Mouse (Mus musculus) bone marrow, adult 2 months (tissue): ENCODE results near the gene Fmnl3. TPM values are rescaled to one million over a fixed set of nuclear protein-coding genes. Genes with fewer than 3 reads are reported as not detected.

ENCODE experiments used
- H3K27ac ChIP-seq: fragments of 200-500 bp; 2 replicates; pipeline ENCODE4 v1.5.1; 2012; ENCODE audit warnings: low read depth, mild to moderate bottlenecking, control low read depth, inconsistent platforms, low read length; ENCODE audit not compliant: control insufficient read depth, poor library complexity, insufficient read depth
- H3K4me1 ChIP-seq: fragments of 200-500 bp; 2 replicates; pipeline ENCODE4 v1.6.1; 2011; ENCODE audit warnings: low read length; ENCODE audit not compliant: control insufficient read depth, insufficient read depth
- H3K4me3 ChIP-seq: fragments of 200-500 bp; replicated peaks from 2 replicates; pipeline ENCODE3; 2011; ENCODE audit warnings: mild to moderate bottlenecking, low read depth, low read length, control low read depth; ENCODE audit not compliant: control insufficient read depth
- CTCF ChIP-seq: fragments of 200-500 bp; IDR thresholded peaks from 2 replicates; pipeline ENCODE4 v1.5.1; 2011; ENCODE audit warnings: low read length, control low read depth; ENCODE audit not compliant: control insufficient read depth, insufficient read depth
- POLR2A ChIP-seq: fragments of 200-500 bp; IDR thresholded peaks from 2 replicates; pipeline ENCODE4 v1.6.1; 2011; ENCODE audit warnings: low read depth, mild to moderate bottlenecking, control low read depth, low read length, borderline replicate concordance; ENCODE audit not compliant: control insufficient read depth
- WGBS: fragments of 180-500 bp; shearing (Covaris S2); methylation state at CpG from one replicate; pipeline ENCODE4 v1.1.7; 2018; 5-methylcytosine and 5-hydroxymethylcytosine counted together
- polyA plus RNA-seq: library from polyadenylated mRNA; stranded (reverse); fragments of >200 nt; gene quantifications from 2 replicates; pipeline ENCODE4 v1.2.4, GENCODE M21; 2011; ENCODE audit warnings: low replicate concordance; ENCODE audit not compliant: missing spikeins, insufficient read depth, insufficient read length

Gene Fmnl3
- polyA plus RNA-seq, 1 experiment: 17.7 TPM

- H3K4me3 ChIP-seq: no peak overlapping the region
- 86% methylated on average over 11 of the region's 11 CpGs for WGBS
- H3K27ac ChIP-seq: no peak overlapping the region
- no peaks in the 10 kb centered on the region for H3K4me1 ChIP-seq
- TF ChIP-seq CTCF (no peak), POLR2A (no peak)
Measured at GRCm38 (mm10) chr15:99290586-99290985, 79.7 kb downstream of the Fmnl3 start.

GRCm38 (mm10) chr15:99285189-99285535 lies 85.1 kb downstream of the Fmnl3 start:
- WGBS: 68% methylated on average over 8 of the region's 8 CpGs
- H3K27ac ChIP-seq: no peak overlapping the region
- no peaks in the 10 kb centered on the region; the same call in 1 of the 2 replicates for H3K4me1 ChIP-seq

GRCm38 (mm10) chr15:99284527-99285188 lies 85.6 kb downstream of the Fmnl3 start:
- WGBS: 21% methylated on average over 14 of the region's 14 CpGs
- TF ChIP-seq CTCF (no peak), POLR2A (no peak)
- Histone ChIP-seq H3K4me3 (no peak overlapping the region), H3K4me1 (no peaks in the 10 kb centered on the region; the same call in 1 of the 2 replicates), H3K27ac (no peak overlapping the region)

More at GRCm38 (mm10) chr15:99285189-99285535, 85.1 kb downstream of the Fmnl3 start:
- H3K4me3 ChIP-seq: no peak overlapping the region
- TF ChIP-seq POLR2A (no peak), CTCF (no peak)

GRCm38 (mm10) chr15:99283456-99283855 lies 86.8 kb downstream of the Fmnl3 start:
- Histone ChIP-seq H3K27ac (no peak overlapping the region), H3K4me3 (no peak overlapping the region), H3K4me1 (no peaks in the 10 kb centered on the region; the same call in 1 of the 2 replicates)
- 61% methylated on average over 10 of the region's 10 CpGs for WGBS
- TF ChIP-seq CTCF (peak; percentile 59; the same call in 1 of the 2 replicates), POLR2A (no peak)

- WGBS: 84% methylated on average over 7 of the region's 7 CpGs
- H3K4me1 ChIP-seq: no peaks in the 10 kb centered on the region
- H3K27ac ChIP-seq: no peak overlapping the region
- TF ChIP-seq POLR2A (no peak), CTCF (no peak)
- H3K4me3 ChIP-seq: no peak overlapping the region
Measured at GRCm38 (mm10) chr15:99278271-99278670, 92.0 kb downstream of the Fmnl3 start.

- H3K4me3 ChIP-seq: no peak overlapping the region
- 76% methylated on average over 8 of the region's 8 CpGs for WGBS
- H3K4me1 ChIP-seq: no peaks in the 10 kb centered on the region
- H3K27ac ChIP-seq: no peak overlapping the region
- TF ChIP-seq POLR2A (no peak), CTCF (no peak)
Measured at GRCm38 (mm10) chr15:99276095-99276494, 94.2 kb downstream of the Fmnl3 start.

Other genes with a start within 250 kb of the Fmnl3 start
- gene Spats2, start 244.6 kb downstream of the Fmnl3 start, polyA plus RNA-seq: 0.52 and 2.5 TPM in 2 replicates
- 0.47 TPM in 1 of 2 replicates, not detected in the other for gene Kcnh3, start 145.6 kb downstream of the Fmnl3 start, polyA plus RNA-seq
- gene Mcrs1, start 118.5 kb downstream of the Fmnl3 start, polyA plus RNA-seq: 31.9 and 39.0 TPM in 2 replicates
- 7.9 and 16.0 TPM in 2 replicates for gene Prpf40b, start 75.4 kb downstream of the Fmnl3 start, polyA plus RNA-seq
- not detected in 2 replicates for gene Fam186b, start 74.6 kb downstream of the Fmnl3 start, polyA plus RNA-seq
- gene Tmbim6, start 22.4 kb upstream of the Fmnl3 start, polyA plus RNA-seq: 93.5 and 146 TPM in 2 replicates
- 2.2 and 4.0 TPM in 2 replicates for gene Nckap5l, start 87.3 kb upstream of the Fmnl3 start, polyA plus RNA-seq
- gene Bcdin3d, start 104.2 kb upstream of the Fmnl3 start, polyA plus RNA-seq: 7.2 and 13.4 TPM in 2 replicates
- gene Faim2, start 157.7 kb upstream of the Fmnl3 start, polyA plus RNA-seq: 0.35 TPM in 1 of 2 replicates, not detected in the other
- gene Aqp2, start 208.6 kb upstream of the Fmnl3 start, polyA plus RNA-seq: not detected in 2 replicates
- gene Aqp5, start 220.3 kb upstream of the Fmnl3 start, polyA plus RNA-seq: not detected in 2 replicates
- gene Aqp6, start 230.9 kb upstream of the Fmnl3 start, polyA plus RNA-seq: not detected in 2 replicates